Mouse (Mus musculus) skeletal muscle tissue, adult 2 months (tissue): ENCODE measurements around the gene Baz1b.
A peak's percentile ranks its signal among the peaks of the same experiment; 100 is the strongest.

ENCODE experiments used
- DNase-seq: peaks from one replicate; pipeline ENCODE4 v3.0.0-alpha.2; 2012; ENCODE audit warnings: low read depth, low spot score

Gene Baz1b

GRCm38 (mm10) chr5:135274663-135275396, 87.8 kb downstream of the Baz1b start:
- no peak for DNase-seq

GRCm38 (mm10) chr5:135276597-135276996, 89.5 kb downstream of the Baz1b start:
- no peak for DNase-seq

- DNase-seq, result no peak
Measured at GRCm38 (mm10) chr5:135280226-135280625, 93.2 kb downstream of the Baz1b start.

- no peak for DNase-seq
Measured at GRCm38 (mm10) chr5:135285211-135285610, 98.1 kb downstream of the Baz1b start.

- peak; percentile 67 for DNase-seq
Measured at GRCm38 (mm10) chr5:135286185-135286584, 99.1 kb downstream of the Baz1b start.

GRCm38 (mm10) chr5:135286926-135287325, 99.9 kb downstream of the Baz1b start:
- DNase-seq, result no peak

GRCm38 (mm10) chr5:135290703-135291102, 103.6 kb downstream of the Baz1b start:
- no peak for DNase-seq

- no peak for DNase-seq
Measured at GRCm38 (mm10) chr5:135291193-135291592, 104.1 kb downstream of the Baz1b start.

- DNase-seq, result no peak
Measured at GRCm38 (mm10) chr5:135292001-135292400, 104.9 kb downstream of the Baz1b start.
